Mouse (Mus musculus): ENCODE measurements around the gene Ubr2. TPM values are rescaled to one million over a fixed set of nuclear protein-coding genes. Genes with fewer than 3 reads are reported as not detected.

Ubr2 gene
- total and polyA plus RNA-seq, 3 experiments = 15.3 to 353 (median 33.8) TPM

GRCm38 (mm10) chr17:46918951-46919350, 91.4 kb downstream of the Ubr2 start:
- Histone ChIP-seq H3K4me1 (ENCODE audit: control insufficient read depth in 1 of 2, insufficient read depth in 2 of 2, low read length in 2 of 2) (no peaks in the 10 kb centered on the region), H3K27ac (ENCODE audit: control insufficient read depth, low read depth, low read length) (no peak overlapping the region), H3K9me3 (replicated peaks; ENCODE audit: insufficient read depth, low read length) (no peaks in the 10 kb centered on the region), H3K9ac (ENCODE audit: control insufficient read depth, low read depth, low read length, poor library complexity, severe bottlenecking) (no peak overlapping the region), H3K4me3 (ENCODE audit: control insufficient read depth in 1 of 2, insufficient read depth in 1 of 2, low read depth in 2 of 2, low read length in 2 of 2) (no peak overlapping the region), H3K79me2 (ENCODE audit: control insufficient read depth, insufficient read depth, low read length, poor library complexity) (no peaks in the 10 kb centered on the region), H3K27me3 (ENCODE audit: control insufficient read depth in 1 of 2, insufficient read depth in 2 of 2, low read length in 2 of 2) (peaks cover under 1 to 2% of the 10 kb centered on the region in 2 experiments; a peak in 2 of 4 replicates), H3K36me3 (ENCODE audit: control insufficient read depth in 1 of 2, insufficient read depth in 2 of 2, low read length in 2 of 2) (no peaks in the 10 kb centered on the region)
- TF ChIP-seq USF2 (IDR thresholded peaks at IDR 0.05; ENCODE audit: borderline replicate concordance in 1 of 2, insufficient read depth in 1 of 2, low read depth in 1 of 2, low read length in 2 of 2) (no peak), ZKSCAN1 (IDR thresholded peaks at IDR 0.05; ENCODE audit: low read depth, low read length) (no peak), ETS1 (IDR thresholded peaks at IDR 0.05; ENCODE audit: low read depth, low read length) (no peak), JUND (IDR thresholded peaks at IDR 0.05; ENCODE audit: low read depth, low read length) (no peak), RCOR1 (IDR thresholded peaks at IDR 0.05; ENCODE audit: low read depth, low read length) (no peak)
- no peak for DNase-seq (ENCODE audit: low read depth, low spot score)

DNA sequence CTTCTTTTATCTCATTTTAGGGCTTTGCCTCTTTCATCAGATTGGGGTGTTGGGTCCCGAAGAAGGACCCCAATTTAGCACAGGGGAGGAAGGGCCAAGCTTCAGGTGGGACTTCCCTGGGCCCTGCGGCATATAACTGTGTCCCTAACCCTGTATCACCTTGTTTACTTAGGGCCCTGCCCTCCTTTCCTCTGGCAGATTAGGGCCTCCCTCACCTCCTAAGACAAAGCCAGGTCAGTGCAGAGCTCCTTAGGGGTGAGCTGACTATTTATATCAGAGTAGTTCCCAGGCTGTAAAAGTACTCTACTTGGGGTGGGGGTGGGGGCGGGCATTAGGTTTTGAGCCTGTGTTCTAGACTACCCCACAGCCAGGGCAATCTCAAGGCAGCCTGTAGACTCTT, 95.2 kb downstream of the Ubr2 start:
- Histone ChIP-seq H3K27me3 (ENCODE audit: control insufficient read depth in 1 of 2, insufficient read depth in 2 of 2, low read length in 2 of 2) (peaks cover 2 to 6% of the 10 kb centered on the region in 2 experiments; a peak in 3 of 4 replicates), H3K4me3 (ENCODE audit: control insufficient read depth in 1 of 2, insufficient read depth in 1 of 2, low read depth in 2 of 2, low read length in 2 of 2) (no peak overlapping the region), H3K27ac (ENCODE audit: control insufficient read depth, low read depth, low read length) (no peak overlapping the region), H3K9ac (ENCODE audit: control insufficient read depth, low read depth, low read length, poor library complexity, severe bottlenecking) (no peak overlapping the region), H3K4me1 (ENCODE audit: control insufficient read depth in 1 of 2, insufficient read depth in 2 of 2, low read length in 2 of 2) (no peaks in the 10 kb centered on the region), H3K9me3 (replicated peaks; ENCODE audit: insufficient read depth, low read length) (no peaks in the 10 kb centered on the region), H3K36me3 (ENCODE audit: control insufficient read depth in 1 of 2, insufficient read depth in 2 of 2, low read length in 2 of 2) (no peaks in the 10 kb centered on the region), H3K79me2 (ENCODE audit: control insufficient read depth, insufficient read depth, low read length, poor library complexity) (no peaks in the 10 kb centered on the region)
- no peak for TF ChIP-seq POLR2AphosphoS2 (IDR thresholded peaks at IDR 0.05; ENCODE audit: low read length)
- TF ChIP-seq POLR2A (IDR thresholded peaks at IDR 0.05; ENCODE audit: control insufficient read depth in 1 of 2, insufficient read depth in 1 of 2, low read depth in 1 of 2, low read length in 2 of 2, poor library complexity in 1 of 2) = no peak
- no peak for TF ChIP-seq SIN3A (IDR thresholded peaks at IDR 0.05; ENCODE audit: low read length)
- no peak for DNase-seq (ENCODE audit: low read depth, low spot score)

DNA sequence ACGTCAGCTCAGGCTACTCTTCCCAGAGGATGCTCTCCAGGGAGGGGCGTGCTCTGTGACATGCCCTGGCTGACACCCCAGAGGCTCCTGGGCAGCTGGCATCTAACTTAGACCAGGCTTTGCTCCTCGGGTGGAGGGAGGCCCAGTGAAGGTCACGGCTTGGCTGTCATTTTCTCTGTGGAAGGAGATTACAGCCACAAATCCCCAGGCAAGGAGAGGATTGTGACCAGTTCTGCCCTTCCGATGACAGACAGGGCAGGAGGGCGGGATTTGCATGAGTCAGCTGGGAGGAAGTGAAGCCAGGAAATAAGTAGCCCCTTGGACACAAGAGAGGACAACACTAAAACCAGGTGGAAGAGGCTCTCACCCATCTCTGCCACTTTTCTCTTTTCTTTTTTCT, 98.0 kb downstream of the Ubr2 start:
- Histone ChIP-seq H3K4me1 (ENCODE audit: control insufficient read depth in 1 of 2, insufficient read depth in 2 of 2, low read length in 2 of 2) (no peaks in the 10 kb centered on the region), H3K4me3 (ENCODE audit: control insufficient read depth in 1 of 2, insufficient read depth in 1 of 2, low read depth in 2 of 2, low read length in 2 of 2) (no peak overlapping the region), H3K9me3 (replicated peaks; ENCODE audit: insufficient read depth, low read length) (no peaks in the 10 kb centered on the region), H3K79me2 (ENCODE audit: control insufficient read depth, insufficient read depth, low read length, poor library complexity) (no peaks in the 10 kb centered on the region), H3K9ac (ENCODE audit: control insufficient read depth, low read depth, low read length, poor library complexity, severe bottlenecking) (no peak overlapping the region), H3K27me3 (ENCODE audit: control insufficient read depth in 1 of 2, insufficient read depth in 2 of 2, low read length in 2 of 2) (peaks cover 2 to 6% of the 10 kb centered on the region in 2 experiments; a peak in 3 of 4 replicates), H3K27ac (ENCODE audit: control insufficient read depth, low read depth, low read length) (no peak overlapping the region), H3K36me3 (ENCODE audit: control insufficient read depth in 1 of 2, insufficient read depth in 2 of 2, low read length in 2 of 2) (no peaks in the 10 kb centered on the region)
- TF ChIP-seq TCF12 (IDR thresholded peaks at IDR 0.05; ENCODE audit: low read depth, low read length) (no peak), TAL1 (IDR thresholded peaks at IDR 0.05; ENCODE audit: low read length) (no peak), SMC3 (IDR thresholded peaks at IDR 0.05; ENCODE audit: low read depth, low read length) (no peak), USF1 (IDR thresholded peaks at IDR 0.05; ENCODE audit: low read depth, low read length) (no peak), MEF2A (IDR thresholded peaks at IDR 0.05; ENCODE audit: extremely low read depth, insufficient replicate concordance, low read depth, low read length, poor library complexity, severe bottlenecking) (no peak), HCFC1 (IDR thresholded peaks at IDR 0.05; ENCODE audit: low read depth, low read length) (no peak), JUND (IDR thresholded peaks at IDR 0.05; ENCODE audit: low read depth, low read length) (no peak), MAFK (IDR thresholded peaks at IDR 0.05; ENCODE audit: borderline replicate concordance, low read depth, low read length) (no peak), UBTF (IDR thresholded peaks at IDR 0.05; ENCODE audit: borderline replicate concordance, insufficient read depth, low read depth, low read length) (no peak), CTCF (IDR thresholded peaks at IDR 0.05 in 2 of 3, conservative IDR thresholded peaks at IDR 0.05 in 1 of 3; ENCODE audit: control insufficient read depth in 1 of 3, insufficient read depth in 1 of 3, low read depth in 2 of 3, low read length in 3 of 3, poor library complexity in 1 of 3, severe bottlenecking in 1 of 3) (no peak), POLR2A (IDR thresholded peaks at IDR 0.05; ENCODE audit: control insufficient read depth in 1 of 2, insufficient read depth in 1 of 2, low read depth in 1 of 2, low read length in 2 of 2, poor library complexity in 1 of 2) (no peak), NELFE (IDR thresholded peaks at IDR 0.05; ENCODE audit: low read depth, low read length) (no peak), TBP (IDR thresholded peaks at IDR 0.05; ENCODE audit: low read depth, low read length) (no peak), RCOR1 (IDR thresholded peaks at IDR 0.05; ENCODE audit: low read depth, low read length) (no peak), ZC3H11A (IDR thresholded peaks at IDR 0.05; ENCODE audit: low read depth, low read length) (no peak)
- DNase-seq (ENCODE audit: low read depth, low spot score) = no peak

All from MEL (cell line).